Mouse (Mus musculus) urinary bladder, postnatal 4 days (tissue): ENCODE data around the gene St6gal1.

ENCODE experiments used
- DNase-seq, 2 experiments: peaks; one replicate each; pipeline ENCODE4 v3.0.0; 2021 to 2022; ENCODE audit warnings: low spot score in 2 of 2

Gene St6gal1

DNA sequence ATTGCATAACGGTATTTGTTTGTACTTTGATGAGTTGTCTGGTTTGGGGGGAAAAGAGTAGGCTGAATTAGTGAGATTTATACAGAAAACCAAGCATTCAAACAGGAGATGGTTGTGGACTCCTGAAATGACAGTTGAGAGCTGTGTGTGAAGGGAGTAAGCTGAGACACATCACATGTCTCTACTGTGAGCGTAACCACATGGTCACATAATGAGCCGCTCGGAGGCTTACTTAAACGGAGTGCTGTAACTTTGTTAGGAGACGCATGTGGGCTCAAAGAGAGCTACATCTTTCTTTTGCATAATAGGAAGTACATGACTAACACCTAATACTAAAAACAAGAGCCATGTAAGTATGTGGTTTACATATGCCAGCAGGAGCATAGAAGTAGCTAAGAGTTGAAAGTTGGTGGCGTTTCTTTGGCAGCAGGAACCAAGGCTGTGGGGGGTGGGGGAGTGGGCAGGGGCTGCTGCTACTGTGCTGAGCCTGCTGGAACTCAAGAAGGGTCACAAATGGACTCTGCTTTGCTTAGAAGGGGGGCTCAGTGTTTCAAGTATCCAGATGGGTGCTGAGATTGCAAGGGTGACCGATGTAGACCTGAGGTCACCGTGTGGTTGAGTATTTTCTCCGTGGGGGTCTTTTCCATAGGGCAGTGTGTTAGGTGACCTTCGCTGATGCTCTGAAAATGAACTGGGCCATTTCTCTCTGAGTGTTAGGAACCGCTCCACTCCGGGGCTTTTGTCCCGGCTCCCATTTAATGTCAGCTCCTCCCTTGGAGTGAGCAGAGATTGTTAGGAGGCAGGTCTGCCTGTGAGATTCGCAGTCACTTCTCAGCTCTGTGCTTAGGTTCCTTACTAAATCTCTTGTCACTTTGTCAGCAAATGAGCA is 26.3 kb downstream of the St6gal1 start:
- DNase-seq: no peak

- no peak for DNase-seq
These were observed 26.9 kb downstream of the St6gal1 start for GRCm38 (mm10) chr16:23251445-23251773.

- DNase-seq: no peak
These were observed 29.1 kb downstream of the St6gal1 start for GRCm38 (mm10) chr16:23253620-23254019.

- DNase-seq: no peak
These were observed 29.5 kb downstream of the St6gal1 start for GRCm38 (mm10) chr16:23254062-23254461.

DNA sequence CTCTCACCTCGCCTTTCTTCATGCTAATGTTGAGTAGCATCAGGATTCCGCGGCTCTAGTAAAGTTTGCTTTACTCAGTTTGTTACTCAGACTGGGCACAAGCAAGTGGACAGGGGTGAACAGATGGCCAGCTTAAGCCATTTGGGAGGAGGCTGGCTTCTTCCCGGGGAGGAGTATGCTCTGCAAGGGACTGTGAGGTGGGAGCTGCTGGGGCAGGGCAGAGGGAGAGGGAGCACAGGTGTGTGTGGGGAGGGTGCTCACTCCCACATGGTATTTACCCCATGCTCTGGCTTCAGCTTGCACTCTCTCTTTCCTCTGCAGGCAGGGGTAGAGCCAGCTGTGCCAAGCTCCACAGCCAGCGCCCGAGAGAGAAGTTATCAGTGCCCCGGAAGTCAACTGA is 32.1 kb downstream of the St6gal1 start:
- DNase-seq: no peak

DNA sequence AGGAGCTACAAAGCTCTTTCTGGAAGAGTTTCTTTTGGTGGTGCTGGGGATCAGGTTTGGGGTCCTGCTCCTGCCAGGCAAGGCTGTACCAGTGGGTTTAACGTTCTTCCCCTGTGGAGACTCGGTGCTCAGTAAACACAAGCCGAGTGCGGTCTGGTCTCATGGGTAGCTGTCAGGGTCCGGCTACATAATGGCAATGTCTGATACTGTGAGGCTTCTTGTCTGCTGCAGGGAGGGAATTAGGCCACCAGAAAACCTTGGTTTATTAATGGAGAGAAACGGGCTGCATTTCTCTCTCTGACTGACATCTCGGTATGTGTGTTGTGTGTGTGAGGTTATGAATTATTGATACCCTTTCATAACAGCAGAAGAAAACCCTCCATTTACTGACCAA is 33.9 kb downstream of the St6gal1 start:
- DNase-seq: no peak

GRCm38 (mm10) chr16:23258823-23259457 is 34.4 kb downstream of the St6gal1 start:
- DNase-seq: no peak

DNA sequence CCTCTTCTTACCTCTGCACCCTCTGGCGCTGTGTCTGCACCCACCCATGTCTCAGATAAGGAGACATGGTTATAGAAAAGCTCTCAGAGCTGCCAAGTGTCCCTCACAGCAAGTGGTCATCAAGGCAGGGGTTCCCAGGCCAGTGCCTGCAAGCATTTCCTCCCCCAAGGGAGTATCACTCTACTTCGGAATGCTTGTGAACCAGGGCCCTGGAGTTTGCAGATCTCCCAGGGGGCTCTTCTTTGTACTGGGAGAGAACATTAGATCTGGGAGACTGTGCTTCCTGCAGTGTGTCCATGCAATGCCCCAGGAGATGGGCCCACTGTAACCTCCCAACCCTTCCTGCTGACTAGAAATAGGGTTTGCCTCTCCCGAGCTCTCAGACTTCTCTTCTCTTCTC is 35.0 kb downstream of the St6gal1 start:
- DNase-seq: no peak

DNA sequence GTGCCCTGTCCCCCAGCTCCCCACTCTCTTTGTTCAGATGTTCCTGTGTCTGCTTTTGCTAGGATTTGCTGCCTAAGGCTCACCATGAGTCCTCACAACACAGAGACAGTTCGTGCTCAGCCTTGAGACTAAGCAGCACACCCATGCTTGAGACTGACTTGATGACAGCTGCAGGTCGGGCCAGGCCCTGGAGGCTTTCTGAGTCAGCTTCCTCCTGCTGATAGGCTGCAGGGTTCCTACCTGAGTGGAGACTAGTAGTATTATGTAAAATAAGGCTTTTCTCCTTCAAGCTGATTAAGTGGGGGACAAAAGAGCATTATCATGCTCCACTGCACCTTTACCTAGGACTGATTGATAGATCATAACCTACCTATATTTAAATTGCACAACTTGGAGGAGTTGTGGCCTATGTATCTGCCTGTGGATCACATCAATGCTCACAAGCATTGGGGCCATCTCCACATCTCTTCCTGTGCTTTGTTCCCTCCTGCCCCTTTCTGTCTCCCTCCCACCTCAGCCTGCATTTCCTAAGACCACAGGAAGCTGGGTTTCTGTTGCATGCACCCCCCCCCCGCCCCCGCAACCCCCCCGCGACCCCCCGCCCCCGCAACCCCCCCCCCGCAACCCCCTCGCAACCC is 37.7 kb downstream of the St6gal1 start:
- DNase-seq: no peak

GRCm38 (mm10) chr16:23262846-23263245 is 38.3 kb downstream of the St6gal1 start:
- DNase-seq: no peak

DNA sequence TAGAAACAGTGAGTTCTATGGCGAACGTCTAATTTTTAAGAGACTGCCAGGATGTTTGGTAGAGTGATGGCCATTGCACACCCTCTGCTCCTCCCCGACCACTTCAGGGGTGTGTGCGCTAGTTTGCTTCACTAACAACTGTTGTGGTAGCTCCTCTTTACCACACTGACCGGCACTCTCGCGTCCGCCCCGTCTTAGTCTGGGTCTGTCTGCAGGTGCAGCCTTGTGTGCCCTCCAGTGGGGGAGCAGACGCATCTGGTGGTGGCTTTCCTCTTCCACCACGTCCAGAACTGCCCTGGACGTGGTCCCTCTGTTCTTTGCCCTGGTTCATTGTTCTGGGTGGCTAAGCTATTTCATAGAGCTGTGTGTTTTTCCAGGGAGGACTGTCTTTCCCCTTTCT is 40.5 kb downstream of the St6gal1 start:
- no peak for DNase-seq

- DNase-seq: no peak
These were observed 40.9 kb downstream of the St6gal1 start for GRCm38 (mm10) chr16:23265481-23265880.

- DNase-seq: no peak
These were observed 41.8 kb downstream of the St6gal1 start for GRCm38 (mm10) chr16:23266293-23266692.

DNA sequence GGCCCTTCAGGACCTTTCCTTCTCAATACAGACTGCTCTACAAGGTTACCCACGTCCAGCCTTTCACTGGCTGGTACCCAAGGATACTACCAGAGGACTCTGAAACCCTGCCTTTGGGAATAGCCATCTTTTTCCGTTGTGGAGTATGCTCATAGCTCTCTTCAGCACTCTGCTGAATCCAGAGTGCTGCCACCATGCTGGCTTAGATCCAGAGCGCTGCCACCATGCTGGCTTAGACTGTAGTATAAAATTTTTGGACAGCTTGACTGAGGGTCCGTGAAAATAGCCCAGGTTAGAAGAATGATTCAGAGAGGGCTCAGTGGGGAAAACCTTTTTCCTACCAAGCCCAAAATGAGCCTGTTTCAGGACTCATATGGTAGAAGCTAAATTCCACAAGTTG is 42.4 kb downstream of the St6gal1 start:
- no peak for DNase-seq

GRCm38 (mm10) chr16:23268231-23268630 is 43.7 kb downstream of the St6gal1 start:
- no peak for DNase-seq

DNA sequence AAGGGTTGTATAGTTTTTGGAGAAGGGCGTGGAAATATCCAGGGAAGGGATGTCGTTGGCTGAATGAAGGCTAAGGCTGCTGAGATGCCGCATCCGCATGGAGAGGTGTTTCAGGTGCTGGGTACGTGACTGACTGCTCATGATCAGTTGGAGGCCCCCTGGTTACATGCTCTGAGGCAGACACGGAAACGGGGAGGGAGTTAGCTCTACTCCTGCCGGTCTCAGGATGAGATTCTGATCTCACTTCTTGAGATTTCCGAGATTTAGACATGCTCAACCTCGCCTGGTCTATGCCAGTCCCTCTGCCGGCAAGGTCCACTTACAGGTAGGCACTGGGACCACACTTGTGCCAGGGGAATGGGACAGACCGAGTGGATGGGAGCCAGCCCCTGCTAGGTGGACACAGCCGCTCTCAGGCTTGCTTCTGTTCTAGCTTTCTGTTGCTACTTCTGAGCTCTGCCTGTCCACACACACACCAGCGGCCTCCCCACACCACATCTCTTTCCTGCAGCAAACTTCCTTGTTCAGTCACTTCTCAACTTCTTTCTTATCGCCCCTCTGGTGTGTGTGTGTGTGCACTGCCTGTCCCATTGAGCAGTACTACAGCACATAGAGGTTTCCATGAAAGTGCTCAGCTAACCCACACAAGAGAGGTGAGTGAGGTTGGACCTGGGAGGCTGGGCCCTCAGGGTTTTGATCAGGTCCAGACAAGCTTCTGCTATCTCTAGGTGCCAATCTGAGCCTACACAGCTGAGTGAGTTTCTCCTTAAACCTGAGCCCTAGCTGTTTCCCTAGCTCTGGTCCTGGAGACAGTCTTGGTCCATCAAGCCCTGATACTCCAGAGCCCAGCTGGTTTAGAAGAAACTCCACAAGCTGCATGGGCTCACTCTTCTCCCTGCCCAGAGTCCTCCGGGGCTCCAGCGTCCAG is 44.8 kb downstream of the St6gal1 start:
- DNase-seq: no peak

GRCm38 (mm10) chr16:23269984-23270912 is 45.7 kb downstream of the St6gal1 start:
- peak in 1 of 2 experiments; percentile 35 for DNase-seq

DNA sequence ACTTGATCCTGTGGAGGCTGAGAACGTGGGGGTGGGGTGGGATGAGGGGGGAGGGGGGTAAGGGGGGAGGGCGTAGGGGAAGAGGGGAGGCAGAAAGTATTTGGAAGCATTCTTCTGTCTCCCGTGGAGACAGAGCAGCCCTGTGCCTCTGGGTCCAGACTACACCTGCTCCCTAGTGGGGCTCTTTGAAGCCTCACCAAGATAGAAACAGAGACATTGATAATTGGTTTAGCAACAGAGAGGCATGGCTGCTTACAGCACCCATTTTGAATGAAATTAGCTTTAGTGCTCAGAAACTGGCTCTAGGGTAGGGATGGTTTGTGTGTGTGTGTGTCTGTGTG is 46.3 kb downstream of the St6gal1 start:
- no peak for DNase-seq

GRCm38 (mm10) chr16:23271746-23272520 is 47.4 kb downstream of the St6gal1 start:
- DNase-seq: no peak
